Mouse (Mus musculus) liver, embryonic 14.5 days (tissue): Measurements from ENCODE around the gene Crip1.

ENCODE experiments used
- CTCF ChIP-seq: IDR thresholded peaks from 2 replicates; pipeline ENCODE4 v1.5.1; 2016; ENCODE audit warnings: antibody characterized with exemption, low read depth, control low read depth
- EP300 ChIP-seq: IDR thresholded peaks from 2 replicates; pipeline ENCODE4 v1.6.1; 2016; ENCODE audit warnings: antibody characterized with exemption, low read depth

GRCm38 (mm10) chr12:113133260-113133659 is 12.9 kb upstream of the Crip1 start:
- no peak for TF ChIP-seq EP300
- TF ChIP-seq CTCF, result no peak
